Mouse (Mus musculus) hindbrain, postnatal 0 days (tissue): ENCODE results near the gene Dnajb13. TPM values are rescaled to one million over a fixed set of nuclear protein-coding genes. Genes with fewer than 3 reads are reported as not detected.

Experiments
- ATAC-seq: fragments of 200-750 bp; cut with Nextera tagmentation; 2 replicates; pipeline ENCODE4 v1.8.0; 2017; ENCODE audit warnings: mild to moderate bottlenecking, moderate TSS enrichment, moderate library complexity
- DNase-seq: peaks from one replicate; pipeline ENCODE4 v3.0.0-alpha.2; 2015; ENCODE audit warnings: low spot score
- H3K27ac ChIP-seq: fragments of 300-500 bp; sonication (generic); 2 replicates; pipeline ENCODE4 v1.5.1; 2014; ENCODE audit warnings: mild to moderate bottlenecking
- H3K27me3 ChIP-seq: fragments of 300-500 bp; sonication (generic); 2 replicates; pipeline ENCODE4 v1.6.1; 2014; ENCODE audit warnings: low read length, mixed read lengths; ENCODE audit not compliant: insufficient read depth
- H3K36me3 ChIP-seq: fragments of 300-500 bp; sonication (generic); 2 replicates; pipeline ENCODE4 v1.6.1; 2014; ENCODE audit warnings: low read length, mixed read lengths; ENCODE audit not compliant: insufficient read depth
- H3K4me1 ChIP-seq: fragments of 300-500 bp; sonication (generic); 2 replicates; pipeline ENCODE4 v1.6.1; 2014; ENCODE audit warnings: antibody characterized with exemption, low read length, mixed read lengths; ENCODE audit not compliant: insufficient read depth
- H3K4me2 ChIP-seq: fragments of 300-500 bp; sonication (generic); 2 replicates; pipeline ENCODE4 v1.6.1; 2014; ENCODE audit warnings: low read depth, mild to moderate bottlenecking, low read length, moderate library complexity, mixed read lengths
- H3K4me3 ChIP-seq: fragments of 300-500 bp; sonication (generic); 2 replicates; pipeline ENCODE4 v1.5.1; 2014; ENCODE audit warnings: low read length
- H3K9ac ChIP-seq: fragments of 300-500 bp; sonication (generic); replicated peaks from 2 replicates; pipeline ENCODE4 v1.6.1; 2014; ENCODE audit warnings: mild to moderate bottlenecking, low read length, moderate library complexity, mixed read lengths
- H3K9me3 ChIP-seq: fragments of 300-500 bp; sonication (generic); 2 replicates; pipeline ENCODE4 v1.6.1; 2016; ENCODE audit warnings: low read length, mixed read lengths
- CTCF ChIP-seq: IDR thresholded peaks from 2 replicates; pipeline ENCODE4 v1.5.1; 2016; ENCODE audit warnings: antibody characterized with exemption, control low read depth, low read depth
- WGBS: fragments of 180-500 bp; shearing (Covaris S2); extraction: QIAGEN DNeasy Blood & Tissue Kit; methylation state at CpG from one replicate; pipeline ENCODE4 v1.1.7; 2014; 5-methylcytosine and 5-hydroxymethylcytosine counted together
- polyA plus RNA-seq: library from polyadenylated mRNA; unstranded; fragments of >200 nt; fragmentation: Nextera tagmentation; extraction: Ambion mirVana; gene quantifications from 2 replicates; pipeline ENCODE4 v1.2.1, GENCODE M21; 2015
- total RNA-seq: library from RNA; depleted of rRNA; stranded (reverse); fragments of >200 nt; gene quantifications from 2 replicates; pipeline ENCODE4 v1.2.3, GENCODE M21; 2014

Gene Dnajb13
- total and polyA plus RNA-seq, 2 experiments from 2014 or later: 3.9 to 6.4 TPM

DNA sequence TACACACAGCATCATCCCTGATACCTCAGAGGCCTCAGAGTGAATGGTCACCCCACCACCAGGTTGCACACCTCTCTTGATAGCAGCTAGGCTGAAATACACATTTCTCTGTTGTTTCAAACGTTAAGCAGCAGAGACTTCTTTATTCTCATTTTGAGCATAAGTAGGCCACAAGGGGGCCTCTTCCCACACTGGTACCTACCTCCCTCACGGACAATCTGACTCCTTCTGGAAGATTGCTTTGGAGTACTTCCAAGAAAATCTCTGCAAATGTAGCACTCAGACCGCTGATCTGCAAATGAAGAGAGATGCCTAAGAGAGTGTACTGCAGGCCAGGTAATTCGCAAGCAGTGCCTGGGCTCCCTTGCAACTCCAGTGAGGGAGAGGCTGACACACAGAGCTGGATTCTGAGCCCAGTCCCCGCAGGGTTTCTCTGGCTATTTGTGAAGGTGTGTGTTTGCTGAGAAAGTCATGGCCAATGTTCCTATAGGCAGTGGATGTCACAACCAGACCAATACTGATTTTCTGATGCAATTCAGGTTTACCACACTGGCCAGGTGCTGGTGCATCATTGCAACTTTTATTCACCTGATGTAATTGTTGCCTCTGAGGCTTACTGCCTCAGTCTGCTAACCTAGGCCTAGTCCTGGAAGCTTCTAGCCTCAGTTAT lies 35.7 kb upstream of the Dnajb13 start:
- 42% methylated on average over 5 of the region's 5 CpGs for WGBS
- peak; percentile 64 for DNase-seq
- Histone ChIP-seq H3K4me2 (no peak overlapping the region), H3K4me1 (peaks cover 8% of the 10 kb centered on the region; the same call in 1 of the 2 replicates), H3K9me3 (no peaks in the 10 kb centered on the region), H3K36me3 (peaks cover 7% of the 10 kb centered on the region; the same call in 1 of the 2 replicates), H3K9ac (no peak overlapping the region), H3K27ac (no peak overlapping the region), H3K4me3 (no peak overlapping the region), H3K27me3 (no peaks in the 10 kb centered on the region)
- 0 out of 2 replicates have a peak, but pooled peaks have one; percentile 14 for ATAC-seq
- peak; percentile 57 for TF ChIP-seq CTCF

- no peak overlapping the region for H3K27ac ChIP-seq
- WGBS: 94% methylated on average over 3 of the region's 3 CpGs
- no peak overlapping the region for H3K9ac ChIP-seq
- ATAC-seq (no peak), DNase-seq (no peak)
- no peaks in the 10 kb centered on the region for H3K9me3 ChIP-seq
- H3K4me1 ChIP-seq: peaks cover 5% of the 10 kb centered on the region; the same call in 1 of the 2 replicates
- peaks cover 7% of the 10 kb centered on the region; the same call in 1 of the 2 replicates for H3K36me3 ChIP-seq
- H3K27me3 ChIP-seq: no peaks in the 10 kb centered on the region
- H3K4me2 ChIP-seq: no peak overlapping the region
- no peak overlapping the region for H3K4me3 ChIP-seq
- no peak for TF ChIP-seq CTCF
Observed at GRCm38 (mm10) chr7:100549796-100550195, 35.0 kb upstream of the Dnajb13 start.

DNA sequence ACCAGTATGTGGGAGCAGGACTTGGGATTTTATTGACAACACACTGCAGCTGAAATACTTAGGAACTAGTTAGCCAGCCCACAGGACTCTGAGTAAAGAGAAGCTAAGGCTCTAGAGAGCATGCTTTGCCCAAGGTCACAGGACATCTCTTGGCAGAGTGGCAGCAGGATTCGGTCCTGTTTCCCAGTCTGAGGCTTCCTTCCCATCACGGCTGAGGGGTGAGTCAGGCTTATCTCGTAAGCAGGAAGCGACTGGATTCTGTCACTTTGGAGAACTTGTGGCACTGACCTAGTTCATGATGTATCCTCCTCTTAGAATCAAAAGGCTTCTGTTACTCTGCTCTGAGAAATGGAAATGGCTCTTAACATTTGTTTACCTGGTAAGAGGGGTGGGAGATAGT lies 32.9 kb upstream of the Dnajb13 start:
- no peak for TF ChIP-seq CTCF
- 90% methylated on average over 4 of the region's 4 CpGs for WGBS
- DNase-seq: no peak

DNA sequence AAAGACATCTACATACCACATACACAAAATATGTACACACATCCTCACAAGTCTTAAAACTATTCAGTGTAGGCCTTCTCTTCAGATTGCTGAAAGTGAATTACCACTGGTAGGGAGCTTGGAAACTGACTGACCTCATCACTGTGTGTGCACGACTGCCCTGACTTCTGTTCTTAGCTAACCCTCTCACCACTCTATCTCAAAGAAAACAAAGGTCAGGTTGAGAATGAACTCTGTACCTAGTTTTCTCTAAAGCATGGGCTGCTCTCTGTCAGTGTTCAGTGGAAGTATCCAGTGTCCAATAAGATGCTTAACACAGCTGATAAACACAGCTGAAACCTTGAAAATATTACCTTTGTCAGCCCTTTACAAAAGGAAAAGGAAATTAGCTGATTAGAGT lies 29.7 kb upstream of the Dnajb13 start:
- H3K4me1 ChIP-seq: no peaks in the 10 kb centered on the region
- H3K36me3 ChIP-seq: peaks cover 12% of the 10 kb centered on the region; the same call in 1 of the 2 replicates
- no peak for DNase-seq
- no peak overlapping the region for H3K27ac ChIP-seq
- H3K4me3 ChIP-seq: no peak overlapping the region
- ATAC-seq: no peak
- no peaks in the 10 kb centered on the region for H3K9me3 ChIP-seq
- H3K9ac ChIP-seq: no peak overlapping the region
- H3K27me3 ChIP-seq: no peaks in the 10 kb centered on the region
- H3K4me2 ChIP-seq: no peak overlapping the region
- TF ChIP-seq CTCF: no peak
- 81% methylated on average over 1 of the region's 1 CpGs for WGBS

More for the DNA sequence above, 32.9 kb upstream of the Dnajb13 start:
- Histone ChIP-seq H3K27me3 (no peaks in the 10 kb centered on the region), H3K4me2 (no peak overlapping the region), H3K4me1 (no peaks in the 10 kb centered on the region), H3K4me3 (no peak overlapping the region), H3K9me3 (no peaks in the 10 kb centered on the region), H3K27ac (no peak overlapping the region), H3K9ac (no peak overlapping the region), H3K36me3 (peaks cover 7% of the 10 kb centered on the region; the same call in 1 of the 2 replicates)
- ATAC-seq: no peak

- Histone ChIP-seq H3K9me3 (no peaks in the 10 kb centered on the region), H3K4me2 (no peak overlapping the region), H3K36me3 (peaks cover 10% of the 10 kb centered on the region; the same call in 1 of the 2 replicates), H3K9ac (no peak overlapping the region), H3K4me3 (no peak overlapping the region), H3K4me1 (peaks cover 11% of the 10 kb centered on the region), H3K27ac (no peak overlapping the region), H3K27me3 (no peaks in the 10 kb centered on the region)
- TF ChIP-seq CTCF: no peak
- ATAC-seq: no peak
- no peak for DNase-seq
- WGBS: 98% methylated on average over 9 of the region's 9 CpGs
Observed at GRCm38 (mm10) chr7:100539516-100539915, 24.8 kb upstream of the Dnajb13 start.

DNA sequence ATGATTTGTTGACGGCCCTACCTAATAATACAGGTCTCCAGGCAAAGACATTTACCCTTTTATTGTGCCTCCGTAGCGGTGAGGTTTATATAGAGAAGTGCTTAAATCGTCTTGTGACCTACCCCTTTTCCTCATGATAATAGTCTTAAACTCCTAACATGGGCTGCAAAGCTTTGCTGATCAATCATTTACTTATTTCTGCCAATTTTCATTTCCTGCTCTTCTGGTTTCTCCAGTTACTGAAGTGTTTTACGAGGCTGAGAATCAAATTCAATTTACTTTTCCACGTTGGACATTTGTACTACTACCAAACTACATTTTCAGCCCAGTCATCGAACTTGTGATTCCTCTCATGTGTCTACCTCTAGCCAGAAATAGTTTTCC lies 22.8 kb upstream of the Dnajb13 start:
- 39% methylated on average over 7 of the region's 7 CpGs for WGBS

More for the DNA sequence above, 22.8 kb upstream of the Dnajb13 start:
- H3K4me2 ChIP-seq: peak overlapping the region; percentile 70
- peak overlapping the region; percentile 62 for H3K4me3 ChIP-seq
- H3K4me1 ChIP-seq: peaks cover 11% of the 10 kb centered on the region
- peak overlapping the region; percentile 83 for H3K27ac ChIP-seq
- TF ChIP-seq CTCF: no peak
- H3K9ac ChIP-seq: peak overlapping the region; percentile 60
- no peak for DNase-seq
- H3K36me3 ChIP-seq: peaks cover 10% of the 10 kb centered on the region; the same call in 1 of the 2 replicates
- no peaks in the 10 kb centered on the region for H3K9me3 ChIP-seq
- H3K27me3 ChIP-seq: no peaks in the 10 kb centered on the region
- ATAC-seq: no peak
